Mouse (Mus musculus) ovary, adult 18-20 months (tissue): ENCODE results near the gene Cyp4f17.
"Not testable (repeated sequence)": the region's sequence is repeated elsewhere in the genome, so short reads cannot be mapped to it uniquely, and the experiment has no call there.

Experiments
- DNase-seq: peaks from one replicate; pipeline ENCODE4 v3.0.0; 2022; ENCODE audit warnings: low spot score, mixed read lengths

Cyp4f17 gene

DNA sequence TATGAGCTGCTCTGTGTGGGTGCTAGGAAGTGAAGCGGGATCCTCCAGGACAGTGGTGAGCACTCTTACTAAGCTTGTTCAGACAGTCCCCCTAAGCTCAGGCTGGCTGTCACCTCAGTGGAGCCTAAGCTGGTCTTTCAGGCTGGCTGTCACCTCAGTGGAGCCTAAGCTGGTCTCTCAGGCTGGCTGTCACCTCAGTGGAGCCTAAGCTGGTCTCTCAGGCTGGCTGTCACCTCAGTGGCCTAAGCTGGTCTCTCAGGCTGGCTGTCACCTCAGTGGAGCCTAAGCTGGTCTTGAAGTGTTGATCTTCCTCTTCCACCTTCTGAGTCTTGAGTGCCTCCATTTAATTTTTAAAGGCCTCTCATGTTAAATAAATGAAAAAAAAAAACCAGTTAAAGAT lies 20.5 kb downstream of the Cyp4f17 start:
- not testable (repeated sequence) for DNase-seq

DNA sequence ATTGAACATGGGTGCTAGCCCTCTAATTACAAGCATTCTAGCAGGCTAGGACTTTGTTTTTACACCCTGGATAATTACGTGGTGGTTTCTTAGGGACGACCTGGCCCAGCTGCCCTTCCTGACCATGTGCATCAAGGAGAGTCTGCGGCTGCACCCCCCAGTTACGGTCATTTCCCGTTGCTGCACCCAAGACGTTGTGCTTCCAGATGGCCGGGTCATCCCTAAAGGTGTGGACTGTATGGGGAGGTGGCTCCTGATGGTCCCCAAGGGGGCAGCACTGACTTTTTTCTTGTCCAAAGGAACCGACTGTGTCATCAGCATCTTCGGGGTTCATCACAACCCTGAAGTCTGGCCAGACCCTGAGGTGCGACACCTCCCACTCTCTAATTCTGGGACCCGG lies 21.9 kb downstream of the Cyp4f17 start:
- DNase-seq = no peak

DNA sequence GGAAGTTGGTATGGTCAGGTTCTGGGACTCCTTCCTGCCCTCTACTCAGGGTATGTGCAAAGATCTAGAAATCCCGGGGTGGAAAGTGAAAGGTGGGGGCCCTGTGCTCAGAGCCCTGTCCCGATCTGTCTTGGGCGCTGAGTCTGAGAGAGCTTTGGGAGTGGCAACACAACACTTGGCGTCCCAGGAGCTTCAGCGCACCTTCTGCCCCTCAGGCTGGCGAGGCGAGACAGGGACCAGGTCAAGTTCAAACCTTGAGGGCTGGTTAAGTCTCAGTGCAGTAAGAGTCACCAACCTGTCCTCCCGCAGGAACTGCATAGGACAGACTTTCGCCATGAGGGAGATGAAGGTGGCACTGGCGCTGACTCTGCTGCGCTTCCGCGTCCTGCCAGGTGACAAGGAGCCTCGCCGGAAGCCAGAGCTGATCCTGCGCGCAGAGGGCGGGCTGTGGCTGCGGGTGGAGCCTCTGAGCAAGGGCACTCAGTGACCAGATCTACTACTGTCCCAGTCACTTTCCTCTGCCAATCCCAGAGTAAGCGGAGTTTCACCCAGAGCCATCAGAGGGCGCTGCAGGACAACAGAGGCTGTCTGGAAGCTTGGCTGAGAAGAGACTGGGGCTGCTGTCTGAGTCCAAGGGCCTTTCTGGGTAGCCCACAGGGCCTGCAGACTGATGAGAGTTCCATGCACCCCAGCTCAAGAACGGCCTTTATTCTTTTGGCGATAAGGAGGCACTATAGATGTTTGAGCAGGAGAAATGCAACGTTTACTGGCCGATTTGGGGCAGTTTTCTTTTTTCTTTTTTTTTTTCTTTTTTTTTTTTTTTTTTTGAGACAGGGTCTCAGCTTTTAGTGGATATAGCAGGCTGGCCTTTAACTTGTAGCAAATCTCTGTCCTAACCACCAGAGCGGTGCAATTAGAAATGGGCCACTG lies 22.8 kb downstream of the Cyp4f17 start:
- DNase-seq = peak; percentile 73

DNA sequence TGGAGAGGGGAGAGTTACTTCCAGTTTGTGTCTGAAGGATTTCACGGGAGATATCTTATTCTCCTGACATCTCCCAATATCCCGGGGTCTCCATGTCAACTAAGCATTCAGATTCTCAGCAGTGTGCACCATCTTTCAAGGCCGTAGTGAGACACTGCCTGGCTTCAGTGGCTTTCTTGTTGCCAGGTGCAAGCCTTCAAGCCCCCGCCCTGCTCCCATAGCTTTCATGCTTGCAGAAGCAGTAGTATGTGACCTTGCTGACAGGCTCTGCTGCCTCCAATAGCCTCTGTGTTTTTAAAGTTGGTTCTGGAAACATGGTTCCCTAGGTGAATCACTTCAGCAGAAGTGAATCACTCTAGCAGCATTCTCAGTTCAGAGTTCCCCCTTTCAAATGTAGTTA lies 26.5 kb downstream of the Cyp4f17 start:
- DNase-seq = not testable (repeated sequence)

DNA sequence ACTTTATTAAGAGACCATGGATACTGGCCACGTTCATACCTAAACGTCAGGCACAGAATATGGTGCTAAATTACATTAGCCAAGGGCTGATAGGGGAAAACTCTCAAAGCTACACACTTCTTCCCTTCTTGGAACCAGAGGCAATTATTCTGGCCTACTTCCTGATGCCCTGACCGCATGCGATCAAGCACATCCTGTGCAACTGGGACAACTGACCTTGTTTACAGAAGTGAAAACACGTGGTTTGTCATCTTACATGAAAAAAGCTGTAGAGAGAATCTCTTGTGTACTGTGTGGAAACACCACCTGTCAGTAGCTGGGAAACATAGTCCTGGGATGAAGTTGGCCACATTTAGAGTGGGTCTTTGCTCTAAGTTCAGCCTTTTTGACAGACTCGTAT lies 28.2 kb downstream of the Cyp4f17 start:
- no peak for DNase-seq

DNA sequence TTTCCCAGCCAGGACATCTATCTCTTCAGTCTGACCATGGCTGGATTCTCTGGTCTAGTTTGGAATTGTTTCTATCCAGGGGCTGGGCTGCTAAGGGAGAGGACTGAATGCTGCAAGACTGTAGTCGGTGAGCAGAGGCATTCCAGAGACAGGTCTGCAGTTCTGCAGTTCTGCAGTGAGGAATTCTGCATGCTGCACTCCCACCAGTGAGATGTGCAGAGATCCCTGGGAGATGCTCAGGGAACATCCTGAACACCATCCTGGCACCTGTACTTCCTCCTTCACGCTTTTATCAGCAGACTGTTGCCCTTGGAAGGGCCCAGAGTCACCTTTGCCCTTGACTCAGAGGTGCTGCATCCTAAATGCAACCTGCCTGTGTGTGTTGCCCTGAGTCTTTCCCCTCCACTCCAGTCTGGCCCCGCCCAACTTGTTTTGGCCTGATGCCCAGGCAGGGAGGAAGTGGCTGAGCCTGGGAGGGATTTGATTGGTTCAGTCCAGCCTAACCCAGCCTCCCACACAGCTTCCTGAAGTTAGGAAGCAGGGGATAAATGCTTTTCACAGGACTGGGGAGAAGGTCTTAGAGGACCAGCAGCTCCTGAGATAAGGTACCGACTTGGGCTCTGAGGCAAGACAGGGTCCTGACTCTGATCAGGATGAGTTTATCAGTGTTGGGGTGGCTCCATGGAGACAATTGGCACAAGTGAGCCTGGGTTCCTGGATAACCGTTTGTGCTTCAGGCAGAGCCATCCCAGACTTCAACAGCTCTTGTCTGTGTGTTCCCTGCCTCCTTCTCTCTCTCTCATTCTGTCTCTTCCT lies 30.4 kb downstream of the Cyp4f17 start, which contains the start of gene Cyp4f16:
TSS of gene Cyp4f16 (plus strand) at position 508 of the 816 bp plus-strand sequence.
- DNase-seq = peak; percentile 80

DNA sequence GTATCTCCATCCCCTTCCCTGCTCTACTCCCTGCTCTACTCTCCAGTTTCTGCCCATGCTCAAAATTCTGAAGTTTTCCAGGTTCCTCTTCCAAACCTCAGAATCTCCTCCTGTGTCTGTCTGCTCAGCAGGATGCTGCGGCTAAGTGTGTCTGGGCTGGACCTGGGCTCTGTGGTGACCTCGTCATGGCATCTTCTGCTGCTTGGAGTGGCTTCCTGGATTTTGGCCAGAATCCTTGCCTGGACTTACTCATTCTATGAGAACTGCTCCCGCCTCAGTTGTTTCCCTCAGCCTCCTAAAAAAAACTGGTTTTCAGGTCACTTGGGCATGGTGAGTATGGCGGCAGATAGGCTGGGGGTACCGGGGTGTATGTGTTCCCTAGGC lies 31.0 kb downstream of the Cyp4f17 start:
- DNase-seq = no peak

DNA sequence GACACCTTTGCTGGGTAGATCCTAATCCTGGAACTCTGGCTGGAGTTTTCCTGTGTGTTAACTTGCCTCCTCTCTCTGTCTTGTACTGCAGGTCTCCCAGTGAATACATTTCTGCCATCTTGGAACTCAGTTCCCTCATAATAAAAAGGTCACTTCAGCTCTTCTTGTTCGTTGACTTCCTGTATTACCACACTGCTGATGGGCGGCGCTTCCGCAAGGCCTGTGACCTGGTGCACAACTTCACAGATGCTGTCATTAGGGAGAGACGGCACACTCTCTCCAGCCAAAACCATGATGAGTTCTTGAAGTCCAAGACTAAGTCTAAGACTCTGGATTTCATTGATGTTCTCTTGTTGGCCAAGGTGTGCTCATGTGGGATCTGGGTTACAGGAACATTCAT lies 38.9 kb downstream of the Cyp4f17 start:
- DNase-seq = not testable (repeated sequence)

DNA sequence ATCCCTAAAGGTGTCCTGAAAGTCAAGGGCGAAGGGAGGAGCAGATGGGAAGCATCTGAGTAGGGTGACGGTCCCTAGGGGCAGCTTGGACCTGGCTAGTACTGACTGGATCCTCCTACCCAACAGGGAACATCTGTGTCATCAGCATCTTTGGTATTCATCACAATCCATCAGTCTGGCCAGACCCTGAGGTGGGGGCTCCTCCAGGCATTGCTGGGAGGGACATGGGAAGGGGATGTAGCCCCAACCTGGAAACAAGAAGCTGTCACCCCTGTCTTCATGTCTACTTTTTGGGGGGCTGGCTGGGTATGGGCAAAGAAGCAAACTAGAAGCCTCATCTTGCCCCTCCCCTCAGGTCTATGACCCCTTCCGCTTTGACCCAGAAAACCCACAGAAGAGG lies 44.5 kb downstream of the Cyp4f17 start:
- not testable (repeated sequence) for DNase-seq

DNA sequence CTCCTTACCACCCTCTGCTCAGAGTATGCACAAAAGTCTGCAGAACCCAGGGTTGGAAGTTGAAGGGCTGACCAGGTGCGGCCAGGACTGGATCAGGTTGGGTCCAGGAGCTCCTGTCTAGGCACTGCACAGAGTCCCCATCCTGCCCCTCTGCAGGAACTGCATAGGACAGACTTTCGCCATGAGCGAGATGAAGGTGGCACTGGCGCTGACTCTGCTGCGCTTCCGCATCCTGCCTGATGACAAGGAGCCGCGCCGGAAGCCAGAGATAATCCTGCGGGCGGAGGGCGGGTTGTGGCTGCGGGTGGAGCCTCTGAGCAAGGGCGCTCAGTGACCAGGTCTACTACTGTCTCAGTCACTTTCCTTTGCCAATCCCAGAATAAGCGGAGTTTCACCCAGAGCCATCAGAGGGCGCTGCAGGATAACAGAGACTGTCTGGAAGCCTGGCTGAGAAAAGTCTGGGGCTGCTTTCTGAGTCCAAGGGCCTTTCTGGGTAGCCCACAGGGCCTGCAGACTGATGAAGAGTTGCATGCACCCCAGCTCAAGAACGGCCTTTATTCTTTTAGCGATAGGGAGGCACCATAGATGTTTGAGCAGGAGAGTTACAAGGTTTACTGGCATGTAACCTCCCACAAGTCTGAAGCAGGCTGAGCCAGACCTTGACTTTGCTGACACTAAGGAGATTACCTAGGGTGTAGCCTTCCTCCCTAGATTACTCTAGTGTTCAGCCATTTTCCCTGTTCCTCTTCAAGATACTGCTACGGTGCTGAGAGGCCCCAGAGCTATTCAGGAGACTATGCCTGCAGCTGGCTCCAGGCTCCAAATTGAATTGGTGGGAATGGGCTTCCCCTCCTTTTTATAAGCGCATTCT lies 45.3 kb downstream of the Cyp4f17 start:
- peak; percentile 66 for DNase-seq

DNA sequence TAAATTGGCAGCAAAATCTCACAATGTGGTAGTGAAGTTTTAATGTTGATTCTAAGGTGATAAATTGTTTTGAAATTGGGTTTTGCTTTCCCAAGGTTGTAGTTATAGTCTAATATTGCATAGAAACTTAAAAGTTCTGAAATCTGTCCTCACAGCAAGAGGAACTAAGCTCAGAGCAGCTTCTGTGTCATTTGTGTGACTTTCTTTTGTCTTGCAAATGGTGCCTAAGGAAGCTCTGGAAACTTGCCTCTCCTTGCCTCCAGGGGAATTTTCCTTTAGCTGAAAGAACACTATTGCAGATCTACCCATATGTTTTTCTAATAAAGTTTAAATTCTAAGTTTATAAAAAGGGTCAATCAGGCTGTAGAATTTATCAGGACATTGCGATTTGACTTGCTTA lies 47.2 kb downstream of the Cyp4f17 start:
- DNase-seq = not testable (repeated sequence)

DNA sequence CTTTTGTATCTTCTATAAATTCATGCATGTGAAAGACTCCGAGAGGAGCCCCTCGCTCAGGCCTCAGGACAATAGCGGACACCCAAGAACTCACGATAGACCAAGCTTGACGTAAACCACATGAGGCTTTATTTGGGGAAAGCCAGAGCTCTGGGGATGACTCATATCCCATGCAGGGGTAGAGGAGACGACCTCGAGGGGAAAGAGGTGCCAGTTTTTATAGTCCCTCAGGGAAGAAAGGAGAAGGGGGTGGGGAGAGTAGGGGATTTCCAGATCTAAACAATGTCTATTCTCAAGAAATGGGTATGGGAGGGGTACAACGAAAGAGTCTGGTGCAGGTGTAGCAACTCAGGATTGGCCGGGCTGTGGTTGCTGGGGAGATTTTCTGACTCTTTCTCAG lies 48.5 kb downstream of the Cyp4f17 start:
- not testable (repeated sequence) for DNase-seq

DNA sequence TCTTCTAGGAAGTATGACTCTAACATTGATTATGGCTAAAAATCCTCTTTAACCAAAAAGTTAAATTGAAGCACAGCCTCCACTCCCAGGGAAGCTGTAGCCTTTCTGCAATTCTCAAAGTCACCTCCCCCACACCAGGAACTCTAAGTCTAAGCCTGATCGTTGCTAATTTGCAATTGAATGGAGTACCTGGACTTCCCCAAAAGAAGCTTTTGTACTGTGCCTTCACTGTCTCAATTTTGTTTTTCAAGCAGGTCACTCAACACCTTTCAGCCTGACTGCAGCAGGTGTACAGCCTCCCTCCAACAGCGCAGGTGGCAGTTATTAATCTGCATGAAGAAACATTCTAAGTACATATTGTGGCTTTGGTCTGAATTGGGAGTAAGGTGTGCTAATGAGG lies 57.5 kb downstream of the Cyp4f17 start:
- not testable (repeated sequence) for DNase-seq

DNA sequence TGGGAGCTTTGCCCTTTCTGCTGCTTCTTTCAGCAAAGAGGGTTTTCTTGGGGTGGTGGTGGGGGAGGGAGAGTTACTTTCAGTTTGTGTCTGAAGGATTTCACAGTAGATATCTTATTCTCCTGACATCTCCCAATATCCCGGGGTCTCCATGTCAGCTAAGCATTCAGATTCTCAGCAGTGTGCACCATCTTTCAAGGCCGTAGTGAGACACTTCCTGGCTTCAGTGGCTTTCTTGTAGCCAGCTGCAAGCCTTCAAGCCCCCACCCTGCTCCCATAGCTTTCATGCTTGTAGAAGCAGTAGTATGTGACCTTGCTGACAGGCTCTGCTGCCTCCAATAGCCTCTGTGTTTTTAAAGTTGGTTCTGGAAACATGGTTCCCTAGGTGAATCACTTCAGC lies 67.4 kb downstream of the Cyp4f17 start:
- not testable (repeated sequence) for DNase-seq

DNA sequence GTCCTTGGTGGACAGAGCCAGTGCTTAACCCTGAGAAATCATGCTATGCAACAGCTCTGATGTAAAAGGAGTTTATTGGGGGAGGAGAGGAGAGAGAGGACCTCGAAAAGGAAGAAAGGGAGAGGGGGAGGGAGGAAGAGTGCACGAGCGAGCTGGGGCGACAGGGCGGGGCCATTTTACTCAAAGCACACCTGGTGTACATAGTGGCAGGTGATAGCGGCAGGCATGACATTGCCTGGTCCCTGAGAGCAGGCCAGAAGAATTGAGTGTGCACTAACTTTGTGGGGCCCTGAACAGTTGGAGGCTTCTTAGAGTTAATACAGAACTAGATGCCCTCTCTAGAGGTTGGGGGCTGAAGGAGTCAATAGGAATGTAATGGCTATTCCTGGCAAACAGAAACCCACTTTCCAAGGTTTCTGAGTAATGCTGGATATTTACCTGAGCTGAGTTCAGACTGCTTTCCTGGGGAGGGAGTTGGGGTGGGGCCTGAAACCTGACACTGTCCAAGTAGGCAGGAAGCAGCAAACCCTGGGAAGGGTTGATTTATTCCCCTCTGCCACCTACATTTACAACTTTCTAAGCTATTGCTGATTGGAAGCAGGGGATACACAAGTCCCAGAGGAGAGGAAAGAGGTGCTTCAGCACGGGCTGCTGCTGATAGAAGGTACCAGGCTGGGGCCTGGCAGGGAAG lies 71.8 kb downstream of the Cyp4f17 start:
- no peak for DNase-seq
